Mouse (Mus musculus) thymus, postnatal 36 days (tissue): ENCODE results near the gene Bag2.
"Not testable (repeated sequence)": the region's sequence is repeated elsewhere in the genome, so short reads cannot be mapped to it uniquely, and the experiment has no call there.

Experiments
- DNase-seq, 2 experiments: peaks; one replicate each; pipeline ENCODE4 v3.0.0; 2022; ENCODE audit warnings: mixed read lengths in 2 of 2

Bag2 gene

DNA sequence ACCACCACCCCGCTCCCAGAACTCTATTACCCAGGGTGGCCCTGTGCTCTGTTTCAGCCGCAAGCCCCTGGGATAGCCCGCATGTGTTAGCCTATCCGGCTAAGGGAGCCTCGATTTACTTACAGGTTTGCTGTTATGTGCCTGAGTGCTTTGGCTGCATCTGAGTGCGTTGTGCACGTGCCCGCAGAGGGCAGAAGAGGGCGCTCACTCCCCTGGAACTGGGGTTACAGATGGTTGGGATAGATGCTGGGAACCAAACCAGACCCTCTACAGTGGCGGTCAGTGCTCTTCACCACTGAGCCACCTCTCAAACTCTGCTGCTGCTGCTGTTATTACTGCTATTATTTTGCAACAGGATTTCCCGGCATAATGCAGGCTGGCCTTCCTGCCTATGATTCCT is 8.5 kb downstream of the Bag2 start:
- DNase-seq, result no peak

DNA sequence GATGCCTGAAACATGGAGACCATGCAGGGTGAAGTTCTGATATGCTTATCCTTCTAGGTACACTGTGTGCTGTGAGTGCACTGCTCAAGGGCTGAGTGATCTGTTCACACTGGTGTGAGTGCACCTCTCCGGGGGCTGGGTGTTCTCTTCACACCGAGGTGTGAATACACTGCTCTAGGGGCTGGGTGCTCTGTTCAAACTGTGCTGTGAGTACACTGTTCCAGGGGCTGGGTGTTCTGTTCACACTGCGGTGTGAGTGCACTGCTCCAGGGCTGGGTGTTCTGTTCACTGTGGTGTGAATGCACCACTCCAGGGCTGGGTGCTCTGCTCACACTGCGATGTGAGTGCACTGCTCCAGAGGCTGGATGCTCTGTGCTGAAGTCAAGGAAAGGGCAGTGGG is 11.7 kb downstream of the Bag2 start:
- DNase-seq, result no peak

DNA sequence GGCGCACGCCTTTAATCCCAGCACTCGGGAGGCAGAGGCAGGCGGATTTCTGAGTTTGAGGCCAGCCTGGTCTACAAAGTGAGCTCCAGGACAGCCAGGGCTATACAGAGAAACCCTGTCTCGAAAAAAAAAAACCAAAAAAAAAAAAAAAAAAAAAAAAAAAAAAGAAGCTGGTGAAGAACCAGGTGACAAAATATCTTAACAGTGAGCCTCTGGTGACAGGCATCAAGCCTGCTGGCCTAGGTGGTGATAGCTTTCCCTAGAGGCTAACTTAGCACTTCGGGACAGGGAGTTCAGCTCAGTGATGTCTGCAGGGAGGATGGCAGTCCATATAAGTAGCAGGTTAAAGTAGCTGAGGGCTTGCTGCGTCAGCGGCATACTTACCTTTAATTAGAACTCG is 12.8 kb downstream of the Bag2 start:
- not testable (repeated sequence) for DNase-seq

DNA sequence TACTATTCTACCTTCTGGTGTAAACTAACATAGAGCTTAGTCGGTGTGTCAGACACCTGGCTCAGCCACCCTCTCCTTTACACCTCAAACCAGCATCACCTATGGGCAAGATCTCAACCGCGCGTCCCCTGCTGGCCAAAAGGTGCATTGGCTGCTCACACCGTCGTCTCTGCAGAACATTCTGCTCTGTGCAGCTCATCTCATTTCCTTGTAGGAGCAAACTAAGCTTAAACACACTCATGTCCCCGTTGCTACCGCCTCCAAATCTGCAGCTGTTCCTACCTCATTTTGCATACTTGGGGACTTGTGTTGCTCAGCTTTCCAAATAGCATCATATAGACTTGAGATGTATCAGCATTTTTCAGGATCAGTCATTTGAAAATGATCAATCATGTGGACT is 14.7 kb downstream of the Bag2 start:
- DNase-seq, result peak; percentile 30 to 31

DNA sequence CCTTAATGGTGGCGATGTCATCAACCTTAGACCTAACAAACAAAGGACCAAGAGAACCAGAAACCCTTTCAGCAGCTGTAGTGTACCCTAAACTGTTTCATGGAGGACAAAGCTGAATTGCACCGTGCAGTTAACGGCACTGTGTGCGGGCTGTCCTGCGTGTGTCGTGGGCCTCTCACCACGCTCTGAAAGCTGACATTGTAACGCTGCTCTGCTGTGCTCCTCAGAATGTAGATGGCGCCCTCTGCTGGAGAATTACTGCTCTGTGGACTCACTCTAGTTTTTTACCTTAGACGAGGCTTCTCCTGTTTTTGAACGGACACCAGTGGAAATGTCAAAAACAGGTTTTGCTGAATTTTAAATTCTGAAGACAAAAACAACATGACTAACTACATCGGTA is 18.3 kb downstream of the Bag2 start:
- DNase-seq, result peak; percentile 56 to 67

DNA sequence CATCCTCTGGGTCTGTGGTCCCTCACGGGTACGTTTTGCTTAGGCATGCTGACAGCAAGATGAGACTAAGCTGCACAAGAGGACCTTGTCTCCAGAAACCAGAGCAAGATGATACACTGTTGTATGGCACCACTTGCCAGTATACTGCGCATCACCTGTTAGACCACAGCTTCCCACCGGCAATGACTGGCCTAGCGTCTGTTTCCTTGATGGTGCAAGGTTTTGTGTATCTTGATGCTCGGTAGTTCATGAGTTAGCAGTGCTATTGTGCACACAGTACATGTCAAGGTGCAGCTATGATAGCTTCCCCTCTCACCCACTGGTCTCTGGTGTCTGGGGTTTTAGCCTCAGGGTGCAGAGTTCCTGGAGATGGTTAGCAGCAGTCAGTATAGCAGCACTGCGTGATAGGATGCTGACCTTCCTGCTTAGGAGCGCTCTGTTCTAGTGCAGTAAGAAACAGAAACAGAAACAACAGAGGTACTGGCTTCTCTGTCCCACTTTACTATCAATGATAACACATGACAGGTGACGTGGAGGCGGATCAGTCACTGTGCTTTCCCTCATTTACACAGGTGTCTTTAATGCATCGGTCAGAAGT is 18.8 kb downstream of the Bag2 start:
- DNase-seq, result no peak

DNA sequence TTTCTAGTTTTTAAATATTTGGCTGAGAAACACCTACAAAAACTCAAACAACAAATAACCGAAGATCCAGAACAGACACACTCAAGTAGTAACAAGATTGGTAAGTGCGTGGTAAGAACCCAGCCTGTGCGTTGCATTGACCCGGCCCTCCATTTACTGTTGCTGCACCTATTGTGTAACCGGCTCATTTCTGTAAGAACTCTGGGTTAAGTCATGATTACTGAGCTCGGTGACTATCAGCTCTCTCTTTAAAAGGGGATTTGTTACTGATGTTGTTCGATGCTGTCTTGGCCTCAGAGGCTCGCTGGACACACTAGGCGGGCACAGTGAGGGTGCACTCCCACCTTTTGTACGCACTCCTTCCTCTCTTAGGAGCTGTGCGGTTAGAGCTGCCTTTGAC is 19.3 kb downstream of the Bag2 start:
- DNase-seq, result no peak

DNA sequence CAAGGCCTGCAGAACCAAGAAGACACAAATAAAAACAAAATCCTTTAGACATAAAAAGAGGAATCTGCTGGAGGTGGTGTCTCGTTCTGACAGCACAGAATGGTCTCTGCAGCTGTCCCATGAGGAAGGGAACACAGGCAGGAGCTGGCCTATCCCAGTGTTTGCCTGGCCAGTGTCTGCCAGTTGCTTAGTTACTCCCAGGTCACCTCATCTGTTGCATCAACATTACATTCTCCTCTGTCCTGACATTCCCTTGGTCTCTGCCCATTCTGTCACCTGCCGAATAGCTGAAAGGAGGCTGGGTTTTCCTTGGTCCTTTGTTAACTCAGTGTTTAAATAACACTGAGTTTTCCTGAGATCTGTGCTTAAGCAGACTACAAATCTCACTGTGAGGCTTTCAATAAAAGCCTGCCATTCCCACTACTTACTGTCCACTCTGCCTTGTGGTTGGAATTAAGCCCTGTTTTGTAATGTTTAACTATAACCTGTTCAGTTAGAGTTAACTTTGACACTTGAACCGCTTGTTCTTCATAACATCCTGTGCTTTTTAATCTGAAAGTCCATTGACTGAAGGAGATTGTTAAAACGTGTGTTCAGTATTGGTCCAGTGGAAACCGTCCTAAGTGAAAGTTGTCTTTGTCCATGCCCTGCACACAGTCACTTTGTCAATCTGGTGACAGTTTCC is 23.5 kb downstream of the Bag2 start:
- DNase-seq, result no peak

DNA sequence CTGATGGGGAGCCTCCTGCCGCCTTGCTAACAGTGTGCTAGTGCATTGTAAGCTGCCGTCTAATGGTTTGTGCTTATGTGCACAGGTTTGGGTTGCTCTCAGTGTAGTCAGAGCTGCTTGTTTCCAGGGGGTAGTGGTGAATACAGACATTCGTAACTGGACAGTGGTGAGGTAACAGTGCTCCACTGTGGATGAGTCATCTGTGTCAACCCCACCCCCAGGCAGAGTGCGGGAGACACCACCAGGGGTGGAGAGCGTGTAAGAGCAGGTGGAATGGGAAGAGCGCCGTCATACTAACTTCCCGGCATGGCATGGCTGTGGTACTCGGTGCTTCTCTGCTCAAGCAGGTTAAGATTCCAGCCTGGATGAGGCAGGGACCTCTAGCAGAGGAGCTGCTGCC is 24.6 kb downstream of the Bag2 start:
- no peak for DNase-seq

DNA sequence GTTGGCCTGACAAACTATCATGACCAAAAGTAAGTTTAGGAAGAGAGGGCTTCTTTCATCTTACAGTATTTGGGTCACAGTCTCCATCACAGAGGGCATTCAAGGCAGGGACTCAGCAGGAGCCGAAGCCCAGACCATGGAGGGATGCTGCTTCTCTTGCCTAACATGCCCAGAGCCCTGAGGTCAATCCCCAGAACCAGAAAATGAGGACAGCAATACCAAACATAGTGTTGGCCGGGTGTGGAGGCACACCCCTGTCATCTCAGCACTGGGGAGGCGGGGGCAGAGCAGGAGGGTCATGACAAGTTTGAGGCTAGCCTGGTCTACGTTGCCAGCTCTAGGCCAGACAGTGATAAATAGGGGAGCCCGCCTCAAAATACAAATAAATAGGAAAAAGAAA is 32.5 kb downstream of the Bag2 start:
- DNase-seq, result no peak

DNA sequence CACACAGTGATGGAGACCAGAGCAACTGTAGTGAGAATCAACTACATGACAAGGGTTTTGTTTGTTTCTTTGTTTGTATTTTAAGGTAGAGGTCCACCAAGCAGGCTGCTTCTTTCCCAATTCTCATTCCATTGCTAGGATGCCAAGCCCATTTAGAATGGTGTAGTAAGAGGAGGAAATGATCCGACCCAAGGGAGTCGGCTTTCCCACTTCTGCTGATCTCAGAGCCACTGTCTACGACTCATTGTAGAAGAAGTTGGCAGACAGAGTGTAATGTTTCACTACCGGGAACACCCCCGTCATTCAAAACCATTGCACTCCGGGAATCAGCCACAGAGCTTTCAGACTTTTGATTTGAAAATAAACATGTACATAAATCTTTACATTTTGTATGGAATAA is 33.1 kb downstream of the Bag2 start:
- no peak for DNase-seq

DNA sequence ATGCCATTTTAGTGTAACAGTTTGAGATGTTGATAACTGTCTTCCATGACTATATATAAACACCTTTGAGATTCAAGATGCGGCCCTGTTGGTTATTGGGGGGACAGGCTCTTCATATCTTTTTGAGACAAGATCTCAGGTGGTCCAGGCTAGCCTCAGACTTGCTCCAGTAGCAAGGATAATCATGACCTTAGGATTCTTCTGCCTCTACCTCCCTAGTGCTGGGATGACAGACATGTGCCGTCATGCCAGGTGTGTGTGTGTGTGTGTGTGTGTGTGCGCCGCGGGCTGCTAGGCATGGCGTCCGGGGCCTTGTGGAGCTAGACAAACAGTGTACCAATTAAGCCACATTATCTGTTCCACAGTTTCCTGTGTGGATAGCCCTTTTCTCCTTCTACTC is 36.6 kb downstream of the Bag2 start:
- DNase-seq, result no peak

DNA sequence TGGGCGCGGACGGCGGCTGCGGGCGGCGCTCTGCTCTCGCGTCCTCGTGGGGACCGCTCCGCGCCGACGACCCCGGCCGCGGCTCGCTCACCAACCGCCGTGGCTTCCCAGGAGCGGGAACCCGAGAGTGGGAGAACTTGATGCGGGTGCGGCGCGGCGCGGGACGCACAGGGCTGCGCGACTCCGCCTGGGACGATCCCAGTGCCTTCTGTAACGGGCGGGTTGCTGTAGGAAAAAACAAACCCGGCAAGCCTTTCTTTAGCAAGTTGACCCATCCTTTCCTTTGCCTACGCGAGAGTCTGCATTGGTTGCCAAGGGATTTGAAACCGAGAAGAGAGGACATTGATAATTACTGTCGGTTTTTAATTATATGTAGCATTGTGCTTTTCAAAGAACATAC is 37.4 kb downstream of the Bag2 start:
- no peak for DNase-seq

DNA sequence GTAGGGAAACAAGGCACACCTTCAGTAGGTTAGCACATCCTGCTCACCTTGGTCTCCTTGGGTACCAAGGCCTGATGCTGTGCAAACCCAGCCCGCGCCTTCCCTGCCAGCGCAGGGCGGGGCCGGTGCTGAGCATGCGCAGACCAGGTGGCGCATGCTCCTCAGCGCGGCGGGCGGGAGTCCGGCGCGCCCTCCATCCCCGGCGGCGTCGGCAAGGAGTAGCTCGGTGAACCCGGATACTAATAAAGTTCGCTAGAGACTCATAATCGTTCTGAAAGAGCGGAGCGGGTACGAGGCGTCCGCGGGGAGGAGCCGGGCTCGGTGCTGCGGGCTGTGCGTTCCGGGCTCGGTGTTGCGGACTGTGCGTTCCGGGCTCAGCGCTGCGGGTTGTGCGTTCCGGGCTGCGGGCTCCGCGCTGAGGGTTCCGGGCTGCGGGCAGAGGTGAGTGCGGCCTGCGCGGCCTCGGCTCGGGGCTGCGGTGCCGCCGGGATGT is 37.8 kb downstream of the Bag2 start, which contains the start of gene Rab23:
Gene Rab23 (plus strand): TSS at position 155 of the 493 bp plus-strand sequence.
- peak; percentile 74 to 80 for DNase-seq

DNA sequence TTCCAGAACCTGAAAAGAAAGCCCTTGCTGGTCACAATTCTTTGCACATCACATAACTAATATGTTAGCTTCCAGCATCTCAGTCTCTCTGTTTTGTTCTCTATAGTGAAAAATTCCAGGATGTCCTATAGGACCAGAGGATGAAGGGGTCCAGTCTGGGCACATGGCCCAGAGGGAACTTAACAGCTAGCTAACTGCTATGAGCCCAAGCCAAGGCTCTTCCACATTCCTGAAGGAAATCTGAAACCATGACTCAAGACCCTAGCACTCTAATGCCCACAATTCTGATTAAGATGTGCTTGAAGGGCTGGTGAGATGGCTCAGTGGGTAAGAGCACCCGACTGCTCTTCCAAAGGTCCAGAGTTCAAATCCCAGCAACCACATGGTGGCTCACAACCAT is 40.0 kb downstream of the Bag2 start:
- no peak for DNase-seq

DNA sequence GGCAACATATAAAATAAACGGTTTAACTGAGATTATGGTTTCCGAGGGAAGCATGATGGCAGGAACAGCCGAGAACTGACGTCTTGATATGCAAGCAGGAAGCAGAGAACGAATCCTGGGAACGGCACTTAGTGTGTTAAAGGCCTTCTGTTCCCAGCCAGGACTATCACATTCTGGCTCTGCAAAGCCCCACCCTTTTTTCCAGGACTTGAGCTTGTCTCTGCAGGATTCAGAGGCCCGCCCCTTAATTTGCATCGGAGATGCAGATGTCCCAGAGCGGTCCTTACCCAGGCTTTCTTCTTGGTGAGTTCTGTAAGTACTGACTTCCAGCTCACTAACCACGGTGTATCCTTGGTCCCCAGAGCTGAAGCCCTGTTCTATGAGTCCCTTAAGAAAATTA is 42.8 kb downstream of the Bag2 start:
- no peak for DNase-seq

DNA sequence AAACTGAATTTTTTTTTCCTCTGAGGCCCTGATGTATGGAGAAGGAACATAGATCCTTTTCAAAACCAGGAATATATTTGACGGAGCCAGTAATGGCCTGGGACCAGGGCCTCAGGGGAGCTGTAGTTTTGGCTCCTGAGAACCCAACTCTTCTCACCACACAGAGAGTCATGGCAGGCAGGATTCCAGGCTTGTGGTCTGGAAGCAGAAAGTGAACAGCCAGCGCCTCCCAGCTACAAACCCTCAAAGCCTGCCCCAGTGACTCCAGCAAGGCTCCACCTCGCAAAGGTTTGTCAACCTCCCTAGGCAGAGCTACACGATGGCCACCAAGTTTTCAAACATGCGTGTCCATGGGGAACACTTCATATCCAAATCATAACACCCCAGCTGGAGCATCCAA is 45.6 kb downstream of the Bag2 start:
- no peak for DNase-seq

DNA sequence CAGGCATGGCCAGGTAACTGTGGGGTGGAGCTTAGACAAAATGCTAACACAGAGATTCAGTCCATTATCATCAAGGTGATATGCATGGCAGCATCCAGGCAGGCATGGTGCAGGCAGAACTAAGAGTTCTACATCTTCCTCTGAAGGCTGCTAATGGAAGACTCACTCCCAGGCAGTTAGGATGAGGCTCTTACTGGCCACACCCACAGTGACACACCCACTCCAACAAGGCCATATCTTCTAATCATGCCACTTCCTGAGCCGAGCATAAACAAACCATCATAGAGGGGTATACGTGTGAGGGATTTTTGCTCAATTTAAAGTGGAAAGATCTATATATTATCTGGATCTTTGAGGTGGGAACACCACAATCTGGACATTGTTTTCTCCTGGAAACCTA is 48.0 kb downstream of the Bag2 start:
- no peak for DNase-seq

DNA sequence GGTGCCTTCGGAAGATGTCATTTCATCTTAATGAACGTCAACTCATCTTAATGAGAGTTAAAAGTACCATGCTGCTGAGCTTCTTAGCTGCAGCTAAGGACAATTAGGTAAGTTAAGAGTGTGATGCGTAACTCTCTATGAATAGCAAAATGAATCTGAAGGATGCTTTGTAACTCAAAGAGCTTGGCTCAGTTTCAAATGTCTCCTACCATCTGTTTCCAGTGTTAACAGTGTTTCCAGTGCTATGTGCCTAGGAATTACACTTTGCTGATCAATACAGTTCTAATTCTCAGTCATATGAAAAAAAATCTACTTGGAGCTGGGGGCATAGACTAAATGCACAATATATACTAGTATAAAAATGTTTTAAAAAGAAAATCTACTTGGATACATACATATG is 56.4 kb downstream of the Bag2 start:
- no peak for DNase-seq

DNA sequence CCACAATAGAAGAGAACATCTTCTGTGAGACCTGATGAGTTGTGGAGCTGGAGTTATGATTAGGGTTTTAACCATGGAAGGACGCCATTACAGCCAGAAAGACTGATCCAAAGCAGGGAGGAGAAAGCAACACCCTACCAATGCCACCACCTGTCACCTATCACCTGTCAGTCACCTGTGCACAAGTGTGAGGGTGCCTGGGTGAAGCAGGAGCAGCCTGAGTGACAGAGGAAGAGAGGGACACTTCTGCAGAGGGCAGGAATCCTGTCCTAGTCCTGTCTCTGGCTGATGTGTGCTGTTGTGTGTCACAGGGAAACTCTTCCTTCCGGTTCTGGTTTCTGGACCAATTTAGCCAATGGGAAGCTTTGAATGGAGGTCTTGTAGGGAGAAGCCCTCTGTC is 61.6 kb downstream of the Bag2 start:
- DNase-seq, result no peak
